Mouse (Mus musculus): ENCODE data around the gene Sun5.
"Not testable (repeated sequence)": the region's sequence is repeated elsewhere in the genome, so short reads cannot be mapped to it uniquely, and the experiment has no call there.

Gene Sun5

GRCm38 (mm10) chr2:153870984-153871383, at the start of gene Sun5:
TSS of gene Sun5 (minus strand) at chr2:153871084.
- no peak for DNase-seq (ENCODE audit: low read depth)

- DNase-seq (ENCODE audit: low read depth), result no peak
These were observed 47.0 kb upstream of the Sun5 start, which contains the start of gene Bpifb3 for GRCm38 (mm10) chr2:153917930-153918329. TSS of gene Bpifb3 (plus strand) at chr2:153918230.

GRCm38 (mm10) chr2:153914151-153914550, 43.3 kb upstream of the Sun5 start:
- peak; percentile 7 for DNase-seq (ENCODE audit: low read depth)

DNA sequence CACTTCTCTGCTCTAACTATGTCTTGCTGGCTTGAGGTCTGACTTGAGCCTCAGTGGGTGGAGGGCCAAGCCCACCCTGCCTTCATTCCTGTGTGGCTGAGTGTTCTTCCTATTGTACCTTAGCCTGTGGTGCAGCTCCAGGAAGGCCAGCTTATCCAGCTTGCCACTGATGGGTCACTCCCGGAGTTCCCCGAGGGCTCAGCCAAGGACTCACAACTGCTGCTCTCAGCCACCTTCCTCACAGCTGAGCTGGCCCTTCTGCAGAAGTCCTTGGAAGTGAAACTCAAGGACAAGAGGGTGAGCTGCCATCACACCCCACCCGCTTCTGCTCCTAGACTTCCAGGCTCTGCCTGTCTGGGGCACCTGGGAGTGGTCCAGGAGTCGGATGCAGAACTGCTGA, 35.7 kb upstream of the Sun5 start:
- DNase-seq (ENCODE audit: low read depth), result no peak

DNA sequence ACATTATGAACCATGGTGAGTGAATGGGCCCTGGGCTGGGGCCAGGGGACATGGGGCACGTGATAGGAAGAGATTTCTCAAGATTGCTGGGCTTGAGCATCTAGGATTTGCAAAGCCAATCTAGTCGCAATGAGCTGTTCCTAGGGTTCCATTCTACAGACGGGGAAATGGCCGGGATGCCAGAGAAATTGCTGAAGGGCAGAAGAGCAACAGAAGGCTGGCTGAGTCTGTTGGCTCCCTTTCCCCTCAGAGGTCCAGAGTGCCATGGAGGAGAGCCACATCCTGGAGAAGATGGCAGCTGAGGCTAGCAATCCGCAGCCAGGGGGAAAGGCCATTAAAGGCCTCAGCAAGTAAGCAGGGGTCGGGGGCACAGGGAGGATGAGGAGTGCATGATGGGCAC, 31.8 kb upstream of the Sun5 start:
- DNase-seq (ENCODE audit: low read depth), result no peak

DNA sequence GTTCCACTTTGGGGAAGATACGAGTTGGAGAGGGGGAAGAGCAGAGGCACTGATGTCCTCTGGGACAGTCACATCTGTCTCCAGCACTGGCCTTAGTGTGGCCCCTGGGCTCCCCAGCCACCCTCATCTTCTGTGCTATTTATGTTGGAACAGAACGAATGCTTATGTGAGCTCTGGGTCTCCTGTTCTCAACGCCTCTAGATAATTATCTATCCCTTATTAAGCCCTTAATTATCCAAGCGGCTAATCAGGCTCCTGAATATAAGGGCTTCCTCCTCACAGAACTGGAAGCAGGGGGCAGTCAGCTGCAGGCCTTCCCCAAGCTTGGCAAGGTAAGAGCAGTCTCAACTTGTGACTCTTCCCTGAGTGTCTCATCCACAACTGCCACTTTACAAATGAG, 29.2 kb upstream of the Sun5 start, which contains the start of gene Bpifb6:
Bpifb6 (plus strand) TSS at position 301 of the 400 bp plus-strand sequence.
- no peak for DNase-seq (ENCODE audit: low read depth)

GRCm38 (mm10) chr2:153899111-153899510, 28.2 kb upstream of the Sun5 start:
- DNase-seq (ENCODE audit: low read depth), result no peak

DNA sequence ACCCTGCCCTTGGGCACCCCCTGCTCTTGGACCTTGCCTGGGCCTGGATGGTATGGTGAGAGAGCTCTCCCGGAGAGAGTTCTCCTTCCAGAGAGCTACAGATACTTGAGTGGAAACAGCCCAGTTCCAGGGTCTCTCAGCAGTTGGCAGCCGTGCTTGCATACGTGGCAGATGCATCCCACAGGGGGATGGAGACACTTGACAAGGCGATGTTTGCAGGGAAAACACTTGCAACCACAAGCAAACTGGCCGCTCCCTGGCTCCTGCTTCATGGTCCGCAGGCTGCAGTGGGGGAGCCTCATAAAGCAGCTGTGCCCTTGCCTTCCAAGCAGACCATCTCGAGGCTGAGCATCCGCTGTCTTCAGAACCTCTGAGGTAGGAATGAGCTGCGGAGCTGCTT, 3.9 kb upstream of the Sun5 start, which contains the start of gene Bpifb2:
Bpifb2 (plus strand) TSS at position 301 of the 400 bp plus-strand sequence.
- DNase-seq (ENCODE audit: low read depth), result no peak

- no peak for DNase-seq (ENCODE audit: low read depth)
These were observed 8.9 kb downstream of the Sun5 start for GRCm38 (mm10) chr2:153861960-153862359.

- DNase-seq (ENCODE audit: low read depth), result no peak
These were observed 10.2 kb downstream of the Sun5 start for GRCm38 (mm10) chr2:153860715-153861114.

GRCm38 (mm10) chr2:153860315-153860714, 10.6 kb downstream of the Sun5 start:
- DNase-seq (ENCODE audit: low read depth), result no peak

DNA sequence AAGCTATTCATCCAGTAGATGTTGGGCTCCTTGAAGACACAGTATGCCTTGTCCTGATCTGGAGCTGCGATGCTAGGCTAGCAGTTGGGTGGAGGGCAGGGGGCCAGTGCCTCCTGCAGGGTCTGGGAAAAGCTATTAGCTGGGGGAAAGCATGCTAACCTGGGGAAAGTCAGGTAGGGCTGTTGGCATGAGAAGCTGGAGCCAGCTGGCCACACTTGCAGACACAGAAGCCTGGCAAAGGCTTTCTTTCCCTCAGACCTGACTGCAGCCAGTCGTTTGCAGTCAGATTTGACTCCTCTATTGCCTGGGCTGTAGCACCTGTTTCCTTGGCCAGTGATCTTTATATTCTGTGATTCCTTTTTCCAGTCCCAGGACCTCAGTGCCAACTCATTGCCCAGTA, 11.3 kb downstream of the Sun5 start:
- DNase-seq (ENCODE audit: low read depth), result no peak

DNA sequence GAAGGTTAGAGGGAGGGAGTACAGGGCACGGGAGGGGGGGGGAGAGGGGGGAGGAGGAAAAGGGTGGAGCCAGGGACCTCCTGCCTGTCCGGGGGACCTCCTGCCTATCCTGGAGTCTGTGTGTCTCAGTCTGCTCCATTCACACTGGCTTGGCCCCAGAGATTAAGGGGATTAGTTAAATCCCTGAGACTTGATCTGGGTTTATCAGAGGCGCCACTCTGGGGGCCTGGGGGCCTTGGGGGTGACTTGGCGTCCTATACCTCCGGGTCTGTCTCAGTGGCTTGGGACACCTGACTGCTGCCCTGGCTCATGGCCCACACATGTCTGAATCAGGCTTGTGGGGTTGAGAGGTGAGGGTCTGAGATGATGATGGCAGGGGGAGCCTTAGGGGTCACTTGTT, 17.3 kb downstream of the Sun5 start:
- no peak for DNase-seq (ENCODE audit: low read depth)

- DNase-seq (ENCODE audit: low read depth), result peak; percentile 72
These were observed 19.9 kb downstream of the Sun5 start for GRCm38 (mm10) chr2:153851030-153851360.

DNA sequence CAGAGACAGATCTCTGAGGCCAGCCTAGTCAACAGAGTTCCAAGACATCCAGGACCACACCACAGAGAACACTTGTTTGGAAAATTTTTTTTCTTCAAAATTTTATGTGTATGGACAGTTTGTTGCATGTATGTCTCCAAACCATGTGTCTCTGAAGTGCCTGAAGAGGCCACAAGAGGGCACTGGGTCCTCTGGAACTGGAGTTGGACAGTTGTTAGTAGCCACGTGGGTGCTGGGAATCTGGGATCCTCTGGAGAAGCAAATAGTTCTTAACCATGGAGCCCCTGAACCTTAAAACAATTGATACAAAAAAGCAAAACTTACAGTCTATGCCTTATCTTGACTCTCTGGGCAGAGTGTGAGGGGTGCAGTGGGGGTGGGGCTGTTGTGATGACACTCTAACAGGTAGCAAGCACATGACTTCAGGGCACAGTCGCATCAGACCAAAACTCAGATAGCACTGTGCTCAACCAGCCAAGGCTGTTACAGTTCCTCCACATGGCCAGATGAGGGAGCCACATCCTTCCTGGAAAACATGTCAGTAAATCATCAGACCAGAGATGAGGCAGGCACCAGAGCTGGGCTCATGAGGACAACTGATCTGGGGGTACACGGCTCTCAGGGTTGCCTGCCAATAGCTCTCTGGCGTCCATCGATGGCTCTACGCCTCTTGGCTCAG, 20.4 kb downstream of the Sun5 start:
- DNase-seq (ENCODE audit: low read depth), result peak; percentile 10

- DNase-seq (ENCODE audit: low read depth), result no peak
These were observed 22.5 kb downstream of the Sun5 start for GRCm38 (mm10) chr2:153848389-153848788.

DNA sequence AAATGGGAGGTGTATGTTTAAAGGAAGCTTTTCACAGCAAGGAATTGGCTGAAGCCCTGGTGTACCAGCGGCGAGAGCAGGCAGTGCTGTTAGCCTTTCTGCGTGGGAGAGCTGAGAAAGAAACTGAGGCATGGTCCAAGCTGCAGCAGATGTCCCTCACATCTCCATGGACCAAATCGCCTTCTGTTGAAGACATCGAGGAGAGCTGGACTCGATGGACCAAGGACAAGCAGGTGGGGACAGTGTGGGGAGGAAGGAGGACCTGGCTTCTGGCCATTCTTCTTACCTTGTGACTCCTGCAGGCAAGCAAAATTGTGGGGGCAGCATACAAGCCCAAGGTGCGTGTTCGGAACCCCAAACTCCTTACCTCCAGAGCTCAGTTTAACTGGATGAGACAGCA, 28.0 kb downstream of the Sun5 start:
- no peak for DNase-seq (ENCODE audit: low read depth)

- no peak for DNase-seq (ENCODE audit: low read depth)
These were observed 37.6 kb downstream of the Sun5 start for GRCm38 (mm10) chr2:153833291-153833690.

DNA sequence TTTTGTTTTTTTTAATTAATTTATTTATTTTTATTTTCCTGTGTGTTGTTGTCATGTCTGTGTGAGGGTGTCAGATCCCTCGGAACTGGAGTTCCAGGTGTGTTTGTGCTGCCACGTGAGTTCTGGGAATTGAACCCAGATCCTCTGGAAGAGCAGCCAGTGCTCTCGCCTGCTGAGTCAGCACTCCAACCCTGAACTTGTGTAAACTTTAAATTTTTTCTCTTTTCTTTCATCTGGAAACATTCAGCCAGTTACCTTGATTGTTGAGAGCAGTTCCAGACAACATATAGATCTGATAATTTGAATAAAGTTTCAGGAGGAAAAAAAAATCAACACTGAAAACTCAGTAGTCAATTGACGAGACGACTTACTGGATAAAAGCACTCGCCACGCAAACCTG, 42.2 kb downstream of the Sun5 start:
- DNase-seq (ENCODE audit: low read depth), result no peak

DNA sequence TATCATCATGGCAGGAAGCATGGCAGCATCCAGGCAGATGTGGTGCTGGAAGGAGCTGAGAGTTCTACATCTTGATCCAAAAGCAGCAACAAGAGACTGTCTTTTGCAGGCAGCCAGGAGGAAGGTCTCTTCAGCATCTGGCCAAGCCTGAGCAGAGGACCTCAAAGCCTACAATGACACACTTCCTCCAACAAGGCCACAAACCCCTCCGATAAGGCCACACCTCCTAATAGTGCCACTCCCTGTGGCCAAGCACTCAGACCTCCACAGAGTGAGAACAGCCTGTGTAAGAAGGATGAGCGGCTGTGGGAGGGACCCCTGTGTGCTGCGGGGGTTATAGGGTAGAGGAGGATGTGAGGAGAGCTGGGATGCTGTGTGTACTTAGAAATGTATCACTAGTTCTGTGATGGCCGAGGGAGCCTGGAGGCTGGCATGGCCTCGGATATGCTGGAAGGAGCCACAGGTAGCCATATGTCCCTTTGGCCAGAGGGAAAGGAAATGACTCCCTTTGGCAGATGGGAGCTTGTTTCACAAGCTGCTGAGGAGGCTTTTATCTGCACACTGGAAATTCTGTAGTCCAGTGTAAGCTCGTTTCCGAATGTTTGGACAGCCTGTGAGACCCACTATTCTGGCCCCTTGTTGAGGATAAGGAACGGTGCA, 43.6 kb downstream of the Sun5 start:
- no peak for DNase-seq (ENCODE audit: low read depth)

DNA sequence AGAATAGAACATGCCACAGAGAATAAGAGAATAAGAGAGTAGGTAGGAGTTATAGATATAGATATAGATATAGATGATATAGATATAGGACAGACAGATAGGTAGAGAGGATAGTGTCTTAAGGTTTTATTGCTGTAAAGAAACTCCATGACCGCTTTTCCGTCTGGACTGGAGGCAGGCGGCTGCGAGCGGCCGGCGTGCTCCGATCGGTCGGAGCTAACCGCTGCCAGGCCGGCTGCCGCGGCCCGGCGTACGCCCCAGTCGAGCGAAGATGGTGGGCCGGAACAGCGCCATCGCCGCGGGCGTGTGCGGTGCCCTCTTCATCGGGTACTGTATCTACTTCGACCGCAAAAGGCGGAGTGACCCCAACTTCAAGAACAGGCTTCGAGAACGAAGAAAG, 45.0 kb downstream of the Sun5 start:
- DNase-seq (ENCODE audit: low read depth), result not testable (repeated sequence)

GRCm38 (mm10) chr2:153824593-153824992, 46.3 kb downstream of the Sun5 start:
- DNase-seq (ENCODE audit: low read depth), result peak; percentile 5

DNA sequence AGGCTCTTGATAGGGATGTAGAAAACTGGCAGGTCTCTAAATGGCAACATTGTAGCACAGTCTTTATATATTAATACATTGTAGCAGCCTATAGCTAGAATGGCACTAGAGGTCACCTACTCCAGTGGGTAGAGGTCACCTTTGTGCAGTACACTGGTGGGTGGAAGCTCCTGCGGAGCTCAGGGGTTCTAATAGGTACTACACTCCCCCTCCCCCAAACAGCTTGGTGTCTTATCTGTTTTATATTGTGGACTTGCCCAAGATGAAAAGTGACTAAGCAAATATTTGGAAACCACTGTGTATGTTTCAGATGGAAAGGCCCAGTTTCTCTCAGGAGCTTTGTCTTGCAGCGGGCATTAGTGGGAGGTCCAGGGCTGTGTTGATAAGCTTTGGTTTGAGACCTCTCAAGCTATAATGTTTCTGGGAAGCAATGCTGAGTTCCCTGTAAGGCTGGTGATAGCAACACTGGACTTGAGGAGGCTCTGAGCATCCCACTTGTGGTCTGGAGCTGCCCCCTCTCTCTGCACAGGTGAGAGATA, 48.8 kb downstream of the Sun5 start:
- no peak for DNase-seq (ENCODE audit: low read depth)
